13 mouse cellular contexts compared by ENCODE assay signal in the genomic region with DNA sequence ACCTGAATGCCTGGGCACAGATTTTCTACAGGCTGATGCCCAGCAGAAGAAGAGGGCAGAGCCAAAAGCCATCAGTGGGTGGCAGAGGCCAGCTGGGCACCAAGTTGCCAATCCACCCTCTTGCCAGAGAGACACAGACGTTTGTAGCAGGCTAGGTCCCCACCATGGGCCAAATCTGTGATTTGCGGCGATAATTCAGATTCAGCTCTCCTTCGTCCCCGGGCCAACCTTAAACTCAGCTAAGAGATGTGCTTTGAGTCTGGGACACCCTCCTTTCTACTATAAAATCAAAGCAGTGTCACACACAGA.
A peak's percentile ranks its signal among the peaks of the same experiment; 100 is the strongest.
DNase-seq lines count a peak whose midpoint lies in the region; ATAC-seq lines count a peak whose summit lies in the region.
"Had no signal": no experiment of that assay in that cellular context is flagged by ENCODE, and none has a peak within 500 bp of the region (broad histone marks: within the 10 kb centered on the region; RNA-seq: fewer than 3 reads in every experiment).

No protein-coding gene starts in this region.

- DNase-seq in left cerebral cortex, postnatal 4 days, result peak; percentile 86
- no peak for DNase-seq in left cerebral cortex, postnatal 36 days (ENCODE audit: low spot score in 2 of 2)
- DNase-seq in cerebellum, adult 11 months, result peak; percentile 52
- peak; percentile 73 to 79 for DNase-seq in cerebellum, postnatal 25 days
- DNase-seq in gastrocnemius, adult 8-10 months (ENCODE audit: low spot score in 2 of 2), result no peak
- DNase-seq in gastrocnemius, adult 18-20 months (ENCODE audit: low spot score), result no peak
- DNase-seq in layer of hippocampus, postnatal 36 days, result no peak
- DNase-seq: liver; thymus, postnatal 4 days had no signal

- ATAC-seq in hindbrain, embryonic 15.5 days (ENCODE audit: low FRiP score, low read depth), result peak; percentile 21; the same call in 1 of the 2 replicates
- ATAC-seq: CD4-positive, CD25-positive, alpha-beta regulatory T cell, adult 4 months had no signal

- intact Hi-C loops in left cerebral cortex, postnatal 4 days (cut with DNase I), result no loop called here
- intact Hi-C loops in left cerebral cortex, postnatal 36 days (cut with DNase I), result no loop called here

- H3K4me1 ChIP-seq in hindbrain, embryonic 15.5 days (replicated peaks), result peaks cover 31% of the 10 kb centered on the region

- no peaks in the 10 kb centered on the region for H3K27me3 ChIP-seq in hindbrain, embryonic 15.5 days
- H3K27me3 ChIP-seq: heart, embryonic 12.5 days; neural tube, embryonic 12.5 days had no signal

- H3K4me2 ChIP-seq in hindbrain, embryonic 15.5 days, result peak overlapping the region; percentile 40; the same call in 1 of the 2 replicates
- H3K4me2 ChIP-seq: neural tube, embryonic 12.5 days had no signal

- H3K27ac ChIP-seq in hindbrain, embryonic 15.5 days (replicated peaks), result peak overlapping the region; percentile 64
- H3K27ac ChIP-seq: neural tube, embryonic 12.5 days had no signal

- H3K36me3 ChIP-seq in hindbrain, embryonic 15.5 days, result no peaks in the 10 kb centered on the region
- H3K36me3 ChIP-seq: heart, embryonic 12.5 days; neural tube, embryonic 12.5 days had no signal

- WGBS in hindbrain, embryonic 15.5 days, result 56% methylated on average over 5 of the region's 5 CpGs

- no peak overlapping the region for H3K4me3 ChIP-seq in hindbrain, embryonic 15.5 days
- H3K4me3 ChIP-seq: heart, embryonic 12.5 days; neural tube, embryonic 12.5 days had no signal

- H3K9ac ChIP-seq in hindbrain, embryonic 15.5 days, result no peak overlapping the region
- H3K9ac ChIP-seq: neural tube, embryonic 12.5 days had no signal

- no peaks in the 10 kb centered on the region for H3K9me3 ChIP-seq in hindbrain, embryonic 15.5 days
- H3K9me3 ChIP-seq: heart, embryonic 12.5 days; neural tube, embryonic 12.5 days had no signal

Comparison
In these comparisons a context has a peak if more than half of its experiments do, and no peak if none do; other contexts are left out.
1. DNase-seq: peak in left cerebral cortex, postnatal 4 days (single experiment), cerebellum, adult 11 months (single experiment) and cerebellum, postnatal 25 days (2 of 2); none in left cerebral cortex, postnatal 36 days (0 of 2), gastrocnemius, adult 8-10 months (0 of 2), gastrocnemius, adult 18-20 months (single experiment) and layer of hippocampus, postnatal 36 days (0 of 2).